Mouse (Mus musculus) liver, embryonic 13.5 days (tissue): ENCODE measurements around the gene Erc2. TPM values are rescaled to one million over a fixed set of nuclear protein-coding genes. Genes with fewer than 3 reads are reported as not detected.

Experiments
- ATAC-seq: fragments of 200-750 bp; cut with Nextera tagmentation; 2 replicates; pipeline ENCODE4 v1.8.0; 2017; ENCODE audit warnings: low read depth, mild to moderate bottlenecking, moderate number of reproducible peaks, moderate library complexity
- DNase-seq: peaks from one replicate; pipeline ENCODE4 v3.0.0; 2022
- H3K27ac ChIP-seq: fragments of 300-500 bp; sonication (generic); 2 replicates; pipeline ENCODE4 v1.5.1; 2015; ENCODE audit warnings: moderate library complexity, mild to moderate bottlenecking, inconsistent platforms
- H3K27me3 ChIP-seq: fragments of 300-500 bp; sonication (generic); 2 replicates; pipeline ENCODE4 v1.6.1; 2015; ENCODE audit warnings: mild to moderate bottlenecking, inconsistent platforms
- H3K36me3 ChIP-seq: fragments of 300-500 bp; sonication (generic); 2 replicates; pipeline ENCODE4 v1.6.1; 2015; ENCODE audit warnings: mild to moderate bottlenecking, inconsistent platforms
- H3K4me1 ChIP-seq: fragments of 300-500 bp; sonication (generic); replicated peaks from 2 replicates; pipeline ENCODE4 v1.6.1; 2015; ENCODE audit warnings: inconsistent platforms
- H3K4me2 ChIP-seq: fragments of 300-500 bp; sonication (generic); 2 replicates; pipeline ENCODE4 v1.6.1; 2015; ENCODE audit warnings: inconsistent platforms, mild to moderate bottlenecking, moderate library complexity
- H3K4me3 ChIP-seq: fragments of 300-500 bp; sonication (generic); replicated peaks from 2 replicates; pipeline ENCODE4 v1.5.1; 2015; ENCODE audit warnings: mild to moderate bottlenecking, inconsistent platforms
- H3K9ac ChIP-seq: fragments of 300-500 bp; sonication (generic); 2 replicates; pipeline ENCODE4 v1.6.1; 2015; ENCODE audit warnings: mild to moderate bottlenecking, inconsistent platforms
- H3K9me3 ChIP-seq: fragments of 300-500 bp; sonication (generic); replicated peaks from 2 replicates; pipeline ENCODE4 v1.6.1; 2016; ENCODE audit warnings: inconsistent platforms
- WGBS: fragments of 180-500 bp; shearing (Covaris S2); methylation state at CpG from one replicate; pipeline ENCODE4 v1.1.7; 2015; ENCODE audit not compliant: insufficient replicate concordance; 5-methylcytosine and 5-hydroxymethylcytosine counted together
- polyA plus RNA-seq: library from polyadenylated mRNA; unstranded; fragments of >200 nt; fragmentation: Nextera tagmentation; extraction: Ambion mirVana; gene quantifications from 2 replicates; pipeline ENCODE4 v1.2.1, GENCODE M21; 2015

Erc2 gene
- polyA plus RNA-seq, 1 experiment from 2014 or later = 0.82 TPM

GRCm38 (mm10) chr14:28470212-28470611 lies 848.0 kb downstream of the Erc2 start:
- no peak overlapping the region for H3K27ac ChIP-seq
- no peaks in the 10 kb centered on the region for H3K9me3 ChIP-seq
- H3K4me1 ChIP-seq = no peaks in the 10 kb centered on the region
- H3K36me3 ChIP-seq = no peaks in the 10 kb centered on the region
- H3K4me2 ChIP-seq = no peak overlapping the region
- no peak overlapping the region for H3K9ac ChIP-seq
- no peak overlapping the region for H3K4me3 ChIP-seq
- no peak for ATAC-seq
- WGBS = 51% methylated on average over 6 of the region's 6 CpGs
- H3K27me3 ChIP-seq = no peaks in the 10 kb centered on the region
- DNase-seq = no peak

GRCm38 (mm10) chr14:28475012-28475411 lies 852.8 kb downstream of the Erc2 start:
- Histone ChIP-seq H3K27me3 (no peaks in the 10 kb centered on the region), H3K27ac (no peak overlapping the region), H3K4me1 (no peaks in the 10 kb centered on the region), H3K36me3 (no peaks in the 10 kb centered on the region), H3K9me3 (no peaks in the 10 kb centered on the region), H3K9ac (no peak overlapping the region), H3K4me3 (no peak overlapping the region), H3K4me2 (no peak overlapping the region)
- WGBS = 60% methylated on average over 3 of the region's 3 CpGs
- ATAC-seq (no peak), DNase-seq (no peak)

- Histone ChIP-seq H3K4me2 (no peak overlapping the region), H3K9ac (no peak overlapping the region), H3K36me3 (no peaks in the 10 kb centered on the region), H3K4me3 (no peak overlapping the region), H3K27me3 (no peaks in the 10 kb centered on the region), H3K9me3 (no peaks in the 10 kb centered on the region), H3K4me1 (no peaks in the 10 kb centered on the region), H3K27ac (no peak overlapping the region)
- WGBS = 38% methylated on average over 7 of the region's 7 CpGs
- no peak for DNase-seq
- no peak for ATAC-seq
Observed at GRCm38 (mm10) chr14:28475421-28475820, 853.2 kb downstream of the Erc2 start.

- no peak overlapping the region for H3K9ac ChIP-seq
- no peak for DNase-seq
- H3K27me3 ChIP-seq = no peaks in the 10 kb centered on the region
- no peaks in the 10 kb centered on the region for H3K4me1 ChIP-seq
- H3K36me3 ChIP-seq = no peaks in the 10 kb centered on the region
- WGBS = 57% methylated on average over 3 of the region's 3 CpGs
- no peak overlapping the region for H3K27ac ChIP-seq
- no peak overlapping the region for H3K4me2 ChIP-seq
- H3K9me3 ChIP-seq = no peaks in the 10 kb centered on the region
- no peak for ATAC-seq
- no peak overlapping the region for H3K4me3 ChIP-seq
Observed at GRCm38 (mm10) chr14:28476746-28477145, 854.5 kb downstream of the Erc2 start.

- Histone ChIP-seq H3K36me3 (no peaks in the 10 kb centered on the region), H3K4me3 (no peak overlapping the region), H3K9ac (no peak overlapping the region), H3K27ac (no peak overlapping the region), H3K9me3 (no peaks in the 10 kb centered on the region), H3K4me1 (no peaks in the 10 kb centered on the region), H3K27me3 (no peaks in the 10 kb centered on the region), H3K4me2 (no peak overlapping the region)
- 33% methylated on average over 1 of the region's 1 CpGs for WGBS
- no peak for ATAC-seq
- DNase-seq = no peak
Observed at GRCm38 (mm10) chr14:28480866-28481265, 858.6 kb downstream of the Erc2 start.

GRCm38 (mm10) chr14:28493806-28494205 lies 871.6 kb downstream of the Erc2 start:
- no peak overlapping the region for H3K4me3 ChIP-seq
- H3K9ac ChIP-seq = no peak overlapping the region
- WGBS = 65% methylated on average over 4 of the region's 4 CpGs
- H3K27ac ChIP-seq = no peak overlapping the region
- no peak for ATAC-seq
- no peak overlapping the region for H3K4me2 ChIP-seq
- no peak for DNase-seq
- H3K9me3 ChIP-seq = no peaks in the 10 kb centered on the region
- no peaks in the 10 kb centered on the region for H3K27me3 ChIP-seq
- H3K36me3 ChIP-seq = no peaks in the 10 kb centered on the region
- H3K4me1 ChIP-seq = no peaks in the 10 kb centered on the region

GRCm38 (mm10) chr14:28494273-28494672 lies 872.0 kb downstream of the Erc2 start:
- 66% methylated on average over 5 of the region's 5 CpGs for WGBS

GRCm38 (mm10) chr14:28501216-28501878 lies 879.1 kb downstream of the Erc2 start:
- Histone ChIP-seq H3K9me3 (no peaks in the 10 kb centered on the region), H3K27me3 (peaks cover 50% of the 10 kb centered on the region), H3K9ac (no peak overlapping the region), H3K27ac (no peak overlapping the region), H3K4me3 (no peak overlapping the region), H3K4me1 (no peaks in the 10 kb centered on the region), H3K4me2 (no peak overlapping the region), H3K36me3 (no peaks in the 10 kb centered on the region)
- WGBS = 55% methylated on average over 12 of the region's 12 CpGs
- ATAC-seq (no peak), DNase-seq (no peak)

More at GRCm38 (mm10) chr14:28494273-28494672, 872.0 kb downstream of the Erc2 start:
- Histone ChIP-seq H3K36me3 (no peaks in the 10 kb centered on the region), H3K4me2 (no peak overlapping the region), H3K9me3 (no peaks in the 10 kb centered on the region), H3K27ac (no peak overlapping the region), H3K4me1 (no peaks in the 10 kb centered on the region), H3K9ac (no peak overlapping the region), H3K27me3 (no peaks in the 10 kb centered on the region), H3K4me3 (no peak overlapping the region)
- DNase-seq (no peak), ATAC-seq (no peak)

GRCm38 (mm10) chr14:28503276-28503675 lies 881.0 kb downstream of the Erc2 start:
- Histone ChIP-seq H3K9ac (no peak overlapping the region), H3K36me3 (no peaks in the 10 kb centered on the region), H3K27me3 (peaks cover 69% of the 10 kb centered on the region), H3K27ac (no peak overlapping the region), H3K9me3 (no peaks in the 10 kb centered on the region), H3K4me3 (no peak overlapping the region), H3K4me2 (no peak overlapping the region), H3K4me1 (no peaks in the 10 kb centered on the region)
- WGBS = 64% methylated on average over 2 of the region's 2 CpGs
- ATAC-seq (no peak), DNase-seq (no peak)

GRCm38 (mm10) chr14:28504101-28505050 lies 882.1 kb downstream of the Erc2 start, which contains the start of gene Wnt5a:
Gene Wnt5a (plus strand): TSS chr14:28504750.
- no peaks in the 10 kb centered on the region for H3K9me3 ChIP-seq
- H3K4me1 ChIP-seq = no peaks in the 10 kb centered on the region
- H3K4me3 ChIP-seq = peak within 1 kb of the TSS; percentile 52
- DNase-seq (no peak), ATAC-seq (no peak)
- H3K27ac ChIP-seq = no peak within 1 kb of the TSS
- H3K36me3 ChIP-seq = no peaks in the 10 kb centered on the region
- H3K4me2 ChIP-seq = peak within 1 kb of the TSS; percentile 64
- H3K27me3 ChIP-seq = peaks cover 80% of the 10 kb centered on the region
- WGBS = 2% methylated on average over 52 of the region's 53 CpGs
- no peak within 1 kb of the TSS for H3K9ac ChIP-seq

- peaks cover 88% of the 10 kb centered on the region for H3K27me3 ChIP-seq
- no peak overlapping the region for H3K9ac ChIP-seq
- H3K4me2 ChIP-seq = peak overlapping the region; percentile 64
- no peaks in the 10 kb centered on the region for H3K9me3 ChIP-seq
- H3K4me1 ChIP-seq = peaks cover 1% of the 10 kb centered on the region; the same call in 1 of the 2 replicates
- no peak for DNase-seq
- H3K4me3 ChIP-seq = peak overlapping the region; percentile 52
- 0% methylated on average over 22 of the region's 22 CpGs for WGBS
- H3K27ac ChIP-seq = no peak overlapping the region
- ATAC-seq = no peak
- no peaks in the 10 kb centered on the region for H3K36me3 ChIP-seq
Observed at GRCm38 (mm10) chr14:28505051-28505585, 882.9 kb downstream of the Erc2 start.
